Mouse (Mus musculus): ENCODE measurements around the gene Secisbp2. TPM values are rescaled to one million over a fixed set of nuclear protein-coding genes. Genes with fewer than 3 reads are reported as not detected.

Gene Secisbp2
- polyA plus RNA-seq, 1 experiment from 2014 or later: 32.0 TPM

DNA sequence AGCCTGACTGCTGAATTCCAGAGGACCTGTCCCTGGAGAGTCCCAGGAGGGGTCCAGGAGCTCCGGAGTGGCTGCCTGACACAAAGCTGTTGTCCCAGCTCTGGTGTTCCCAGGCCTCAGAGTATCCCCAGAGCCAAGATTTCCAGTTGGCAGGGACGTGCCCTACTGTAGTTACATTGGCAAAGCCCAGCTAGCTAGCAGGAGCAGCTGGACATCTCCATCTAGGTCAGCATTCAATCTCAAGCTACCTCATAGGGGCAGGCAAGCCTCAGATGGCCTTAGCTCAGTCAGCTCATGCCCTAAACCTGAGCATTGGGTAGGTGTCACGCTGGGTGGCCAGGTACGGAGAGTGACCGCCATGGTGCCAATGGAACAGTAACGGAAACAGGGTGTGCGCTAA lies 80.0 kb downstream of the Secisbp2 start:
- H3K36me3 ChIP-seq: no peaks in the 10 kb centered on the region
- H3K27me3 ChIP-seq (ENCODE audit: low read depth, poor library complexity, severe bottlenecking): no peaks in the 10 kb centered on the region
- peaks cover 37% of the 10 kb centered on the region for H3K4me1 ChIP-seq
- 88% methylated on average over 7 of the region's 7 CpGs for WGBS
- DNase-seq (ENCODE audit: low spot score): no peak
- peak overlapping the region; percentile 65 for H3K27ac ChIP-seq (replicated peaks)
- no peaks in the 10 kb centered on the region for H3K9me3 ChIP-seq (replicated peaks)
- H3K4me3 ChIP-seq: no peak overlapping the region

DNA sequence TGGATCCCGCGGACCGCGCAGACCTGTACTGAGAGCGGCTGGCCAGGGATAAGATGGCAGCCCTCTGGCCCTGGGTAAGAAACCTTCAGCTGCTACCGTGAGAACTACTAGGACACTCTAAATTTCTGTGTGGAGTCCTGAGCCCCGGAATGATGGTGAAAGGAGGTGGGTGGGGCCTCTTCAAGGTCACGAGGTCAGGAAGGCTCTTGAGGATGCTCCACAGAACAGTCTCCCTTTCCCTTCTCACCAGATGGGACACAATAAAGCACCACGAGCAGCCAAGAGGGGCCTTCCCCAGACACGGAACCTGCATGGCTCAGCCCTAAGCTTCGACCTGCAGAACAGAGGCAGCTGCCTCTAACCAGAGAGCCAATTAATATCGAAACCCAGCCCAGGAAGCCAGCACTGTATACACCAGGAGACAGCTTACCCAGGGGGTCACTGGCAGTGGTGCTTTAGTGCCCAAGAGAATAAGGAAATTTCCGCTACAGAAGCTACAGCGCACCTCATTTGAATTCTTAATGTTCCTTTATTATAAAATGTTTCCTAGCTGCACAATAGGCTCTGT lies 80.7 kb downstream of the Secisbp2 start:
- WGBS: 68% methylated on average over 14 of the region's 14 CpGs
- no peak for DNase-seq (ENCODE audit: low spot score)
- H3K36me3 ChIP-seq: no peaks in the 10 kb centered on the region
- no peaks in the 10 kb centered on the region for H3K27me3 ChIP-seq (ENCODE audit: low read depth, poor library complexity, severe bottlenecking)
- no peak overlapping the region for H3K4me3 ChIP-seq
- peaks cover 41% of the 10 kb centered on the region for H3K4me1 ChIP-seq
- peak overlapping the region; percentile 65 for H3K27ac ChIP-seq (replicated peaks)
- no peaks in the 10 kb centered on the region for H3K9me3 ChIP-seq (replicated peaks)

Other genes starting within 250 kb of the Secisbp2 start
- gene S1pr3, start 243.1 kb upstream of the Secisbp2 start, polyA plus RNA-seq (2016; fragmentation: Nextera tagmentation; extraction: Ambion mirVana): 47.5 and 53.4 TPM in 2 replicates
- 2.8 and 3.6 TPM in 2 replicates for gene Shc3, start 82.3 kb upstream of the Secisbp2 start, polyA plus RNA-seq (2016; fragmentation: Nextera tagmentation; extraction: Ambion mirVana)
- gene Cks2, start 6.5 kb upstream of the Secisbp2 start, polyA plus RNA-seq (2016; fragmentation: Nextera tagmentation; extraction: Ambion mirVana): 362 and 427 TPM in 2 replicates
- 5.6 and 5.9 TPM in 2 replicates for gene Sema4d, start 142.1 kb downstream of the Secisbp2 start, polyA plus RNA-seq (2016; fragmentation: Nextera tagmentation; extraction: Ambion mirVana)
- gene Gadd45g, start 195.0 kb downstream of the Secisbp2 start, polyA plus RNA-seq (2016; fragmentation: Nextera tagmentation; extraction: Ambion mirVana): 192 and 243 TPM in 2 replicates

Data from midbrain, embryonic 10.5 days (tissue).